Mouse (Mus musculus) monocyte, adult 5-6 weeks (primary cell): Measurements from ENCODE around the gene Srr. TPM values are rescaled to one million over a fixed set of nuclear protein-coding genes. Genes with fewer than 3 reads are reported as not detected.

Source experiments
- ATAC-seq: fragments of 153-309, 156-312 bp; replicated peaks from 2 replicates; pipeline ENCODE4 v1.8.0; 2017; ENCODE audit warnings: mild to moderate bottlenecking; ENCODE audit not compliant: low TSS enrichment, insufficient number of reproducible peaks, severe bottlenecking, poor library complexity, low FRiP score
- total RNA-seq: library from RNA; stranded (forward); fragments of 200-1000, 200-491, 200-594 nt; gene quantifications from 3 replicates; pipeline ENCODE4 v1.2.3, GENCODE M21; 2017

Gene Srr
- 0.75 to 5.8 TPM (median 3.9 TPM) in 3 replicates for total RNA-seq

DNA sequence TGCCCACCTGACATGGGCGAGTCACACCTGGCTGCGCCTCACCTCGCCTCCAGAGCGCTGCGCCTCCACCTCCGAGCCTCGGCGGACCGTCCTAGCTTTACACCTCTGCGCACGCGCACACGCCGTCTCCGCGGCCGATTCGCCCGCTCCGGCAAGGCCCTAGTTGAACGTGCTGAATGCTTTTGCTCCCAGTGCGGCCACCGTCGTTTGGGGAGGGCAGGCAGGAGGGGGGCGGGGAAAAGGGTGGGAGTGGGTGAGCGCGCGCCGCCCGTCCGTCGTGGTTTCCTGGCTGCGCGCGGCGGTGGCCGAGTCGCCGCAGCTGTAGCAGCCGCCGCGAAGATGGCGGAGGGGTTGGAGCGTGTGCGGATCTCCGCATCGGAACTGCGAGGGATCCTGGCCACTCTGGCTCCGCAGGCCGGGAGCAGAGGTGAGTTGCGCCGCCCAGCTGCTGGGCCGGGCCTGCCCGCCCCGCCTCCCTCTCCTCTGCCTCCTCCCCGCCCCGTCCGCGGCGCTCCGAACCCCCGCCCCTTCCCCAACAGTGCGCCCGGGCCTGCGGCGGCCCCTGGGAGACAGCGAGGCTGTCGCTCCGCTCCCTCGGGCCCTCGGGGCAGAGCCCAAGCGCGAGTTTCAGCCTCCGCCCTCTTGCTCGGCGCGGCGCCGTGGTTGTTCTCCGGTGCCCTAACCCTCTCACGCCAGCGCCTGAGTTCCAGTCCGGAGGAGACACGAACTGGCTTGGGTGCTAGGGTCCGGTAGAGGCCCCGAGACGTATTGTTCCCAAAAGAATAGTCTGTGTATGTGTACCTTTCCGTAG lies at the start of gene Srr, which contains the start of gene Smg6:
Srr (minus strand) TSS at position 372 of the 811 bp plus-strand sequence.
Smg6 (plus strand) TSS at position 247 of the 811 bp plus-strand sequence.
- ATAC-seq, result peak; percentile 92

DNA sequence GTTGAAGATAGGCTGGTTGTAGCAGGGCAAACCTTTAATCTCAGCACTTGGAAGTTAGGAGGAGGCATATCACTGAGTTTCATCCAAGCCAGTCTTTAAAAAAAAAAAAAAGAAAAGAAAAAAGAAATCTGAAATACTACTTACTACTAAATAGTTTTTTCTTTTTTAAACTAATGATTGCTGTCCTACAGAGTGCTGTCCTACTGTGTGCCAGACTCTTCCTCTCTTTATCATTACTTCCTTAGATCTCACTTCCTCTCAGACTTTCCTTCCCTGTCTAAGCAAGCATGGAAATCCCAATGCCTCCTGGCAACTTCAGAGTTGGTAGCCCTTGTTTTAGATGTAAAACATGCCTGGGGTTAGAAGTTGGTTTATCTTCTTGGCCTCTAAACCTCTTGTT lies 48.9 kb upstream of the Srr start:
- no peak for ATAC-seq

DNA sequence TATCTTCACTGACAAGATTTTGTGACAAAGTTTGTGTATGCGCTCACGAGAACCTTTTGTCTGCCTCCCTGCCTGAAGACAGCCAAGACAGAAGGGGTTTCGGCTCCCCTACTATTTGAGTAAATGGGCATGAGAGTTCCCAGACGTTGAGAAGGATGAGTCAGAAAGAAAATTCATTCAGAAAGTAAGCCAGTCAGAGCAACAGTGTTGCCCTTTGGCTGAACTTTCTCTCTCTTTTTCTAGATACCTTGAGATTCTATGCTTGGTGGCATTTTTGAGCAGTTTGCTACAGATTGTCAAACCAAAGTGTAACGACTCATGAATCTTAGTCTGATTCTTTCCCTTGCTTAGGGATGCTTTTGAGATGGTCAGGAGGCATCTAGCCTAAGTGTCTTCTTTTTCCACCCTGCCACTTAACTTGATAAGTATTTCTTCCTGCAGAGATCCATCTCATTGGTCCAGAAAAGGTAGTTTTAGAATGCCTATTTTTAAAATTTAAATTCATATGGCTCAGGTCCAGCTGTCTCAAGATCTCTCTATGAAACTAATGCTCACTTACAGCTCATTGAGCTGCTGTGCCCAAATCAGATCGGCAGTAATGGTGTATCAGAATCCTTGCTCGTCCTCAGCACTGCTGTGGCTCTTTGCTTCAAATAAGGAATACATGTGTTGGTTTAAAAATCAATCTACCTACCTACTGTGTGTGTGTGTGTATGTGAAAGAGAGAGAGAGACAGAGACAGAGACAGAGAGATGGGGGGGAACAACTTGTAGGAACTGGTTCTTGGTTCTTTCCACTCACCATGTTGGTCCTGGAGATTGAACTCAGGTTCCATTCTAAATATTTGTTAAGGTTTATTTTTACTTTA lies 47.8 kb upstream of the Srr start:
- no peak for ATAC-seq

DNA sequence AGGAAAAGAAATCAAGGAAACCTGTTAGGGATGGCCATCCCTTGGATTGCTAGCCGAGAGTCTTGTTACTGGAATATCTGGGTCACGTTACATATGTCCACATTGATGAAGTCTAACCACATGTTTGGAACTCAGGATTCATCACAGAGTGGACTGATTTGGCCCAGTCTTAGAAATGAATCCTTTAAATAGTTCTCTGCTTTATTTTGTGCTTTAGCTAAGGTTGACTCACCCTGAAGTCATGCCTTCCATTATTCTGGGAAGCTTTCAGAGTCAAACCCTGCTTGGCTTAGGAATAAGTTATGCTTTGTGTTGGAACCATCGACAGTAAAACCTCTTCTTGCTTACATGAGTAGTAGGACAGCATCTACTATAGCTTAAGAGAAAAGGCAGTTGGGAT lies 39.8 kb upstream of the Srr start:
- ATAC-seq, result no peak

DNA sequence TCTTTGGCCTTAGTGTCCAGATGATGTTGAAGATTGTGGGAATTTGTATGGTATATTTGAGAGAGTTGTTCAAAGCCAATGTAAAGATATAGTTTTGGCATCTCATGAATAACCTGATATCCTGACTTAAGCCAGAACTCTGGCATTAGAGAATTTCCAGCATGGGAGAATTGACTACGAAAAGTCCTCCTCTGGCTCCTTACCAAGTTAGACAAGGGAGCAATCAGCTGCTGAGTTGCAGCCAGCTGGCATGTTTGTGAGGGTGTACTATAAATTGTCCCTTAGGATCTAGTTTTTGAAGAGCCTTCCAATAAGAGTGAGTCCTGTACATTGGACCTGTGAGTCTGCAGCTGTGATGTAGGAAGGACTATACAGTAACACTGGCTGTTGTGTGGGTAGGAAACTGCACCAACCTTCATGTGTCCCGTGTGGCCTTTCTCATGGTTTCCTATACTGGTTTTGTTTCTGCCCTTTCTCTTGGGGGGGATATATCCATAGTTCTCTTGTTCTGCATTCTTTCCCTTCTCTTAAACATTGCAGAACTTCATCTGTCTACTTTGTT lies 37.2 kb upstream of the Srr start:
- ATAC-seq, result no peak

DNA sequence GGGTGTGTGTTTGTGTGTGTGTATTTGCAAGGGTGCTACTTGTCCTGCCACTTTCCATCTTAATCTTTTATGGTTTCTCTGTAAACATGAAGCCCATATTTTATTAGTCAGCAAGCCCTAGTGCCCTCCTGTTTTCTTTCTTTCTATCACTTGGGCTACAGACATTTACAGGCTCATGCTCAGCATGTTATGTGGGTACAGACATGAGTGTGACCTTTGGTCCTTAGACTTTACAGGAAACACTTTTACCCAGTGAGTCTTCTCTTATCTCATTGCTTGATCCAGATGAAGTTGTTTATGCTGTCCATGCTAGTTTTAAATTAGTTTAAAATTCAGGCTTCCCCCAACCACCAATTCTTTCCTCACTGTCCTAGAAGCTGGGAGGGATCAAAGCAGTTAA lies 36.2 kb upstream of the Srr start:
- no peak for ATAC-seq

DNA sequence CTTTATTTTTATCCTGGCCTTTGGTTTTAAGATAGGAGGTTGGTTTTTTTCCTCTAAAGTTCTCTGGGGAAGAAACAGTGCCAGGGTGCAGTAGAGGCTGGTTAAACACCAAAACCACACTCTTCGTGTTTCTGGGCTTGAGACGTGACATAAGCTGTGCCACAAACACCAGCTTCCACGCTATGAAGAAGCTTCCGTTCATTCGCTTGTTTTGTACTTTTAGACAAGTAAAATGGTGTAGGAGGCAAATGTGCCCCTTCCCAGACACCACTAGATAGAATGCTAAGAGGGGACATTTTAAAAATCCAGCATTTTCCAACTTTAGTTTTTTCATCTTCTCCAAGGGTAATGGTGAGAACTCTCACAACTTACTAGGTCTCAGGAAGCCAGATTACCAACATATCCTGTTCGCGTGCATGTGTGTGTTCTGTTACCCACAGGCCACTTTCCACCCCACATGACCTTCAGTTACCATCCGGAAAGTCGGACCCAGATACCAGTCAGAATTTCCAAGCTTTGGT lies 34.3 kb upstream of the Srr start:
- 0 out of 2 replicates have a peak, but pooled peaks have one; percentile 27 for ATAC-seq

DNA sequence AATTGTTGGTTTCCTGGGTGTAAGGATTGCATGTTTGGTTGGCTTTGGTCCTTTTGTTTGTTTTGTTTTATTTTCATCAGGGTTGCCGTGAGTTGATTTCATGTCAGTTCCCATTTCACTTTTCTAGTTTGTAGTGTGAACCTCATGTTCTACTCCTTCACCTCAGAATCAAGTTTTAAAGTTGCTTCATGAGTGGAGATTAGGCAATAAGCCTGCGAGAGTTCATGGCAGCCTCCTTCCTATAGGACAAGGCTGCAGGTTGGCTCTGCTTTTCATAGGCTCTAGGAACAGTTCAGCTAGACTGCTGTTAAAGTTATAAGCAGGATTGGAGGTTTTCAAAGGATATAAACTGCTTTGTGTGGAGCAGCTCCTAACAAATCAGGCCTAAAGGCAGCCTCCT lies 33.8 kb upstream of the Srr start:
- no peak for ATAC-seq

DNA sequence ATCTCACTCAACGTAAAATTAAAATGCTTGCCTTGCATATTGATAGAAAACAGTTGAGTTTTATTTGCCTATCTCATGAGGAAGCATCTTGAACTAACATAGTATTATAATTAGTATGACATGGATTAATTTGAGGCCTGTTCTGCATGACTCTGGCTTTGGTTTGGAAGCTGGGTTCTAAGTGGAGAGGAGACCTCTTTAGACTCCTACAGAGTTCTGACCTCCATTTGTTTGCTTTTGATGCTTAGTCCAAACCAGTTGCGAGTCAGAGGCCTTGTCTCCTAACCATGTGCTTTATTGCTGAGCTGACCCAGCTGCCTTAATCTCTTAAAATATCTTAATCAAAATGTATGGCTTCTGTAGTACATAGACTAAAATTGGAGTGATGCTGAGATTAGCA lies 31.9 kb upstream of the Srr start:
- no peak for ATAC-seq

DNA sequence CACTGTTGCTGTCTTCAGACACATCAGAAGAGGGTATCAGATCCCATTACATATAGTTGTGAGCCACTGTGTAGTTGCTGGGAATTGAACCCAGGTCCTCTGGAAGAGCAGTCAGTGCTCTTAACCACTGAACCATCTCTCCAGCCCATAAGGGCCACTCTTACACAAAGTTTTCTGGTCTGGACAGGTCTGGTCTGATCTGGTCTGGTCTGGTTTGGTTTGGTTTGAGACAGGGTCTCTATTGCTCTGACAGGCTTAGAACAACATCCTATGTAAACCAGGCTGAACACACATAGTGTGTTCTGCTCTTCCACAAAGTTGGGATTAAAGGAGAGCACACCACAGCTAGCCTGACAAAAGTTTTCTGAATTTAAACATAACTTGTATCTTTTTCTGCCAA lies 30.3 kb upstream of the Srr start:
- ATAC-seq, result no peak

DNA sequence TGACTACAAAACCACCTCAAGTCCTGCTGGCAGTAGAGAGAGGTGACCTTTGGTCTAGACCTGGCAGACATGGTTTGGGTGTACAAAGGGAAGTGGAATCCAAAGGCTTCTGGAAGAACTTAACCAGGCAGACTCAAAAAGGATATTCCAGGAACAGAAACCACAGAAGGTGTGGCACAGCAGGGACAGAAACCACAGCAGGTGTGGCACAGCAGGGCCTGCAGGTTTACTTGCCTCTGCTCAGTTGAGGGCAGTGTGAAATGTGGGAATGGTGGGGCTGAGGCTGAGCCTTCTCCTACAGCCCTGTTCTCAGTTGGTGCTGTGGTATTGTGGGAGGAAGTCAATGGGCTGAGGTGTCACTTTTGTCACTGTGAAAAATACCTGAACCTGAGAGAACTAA lies 29.2 kb upstream of the Srr start:
- ATAC-seq, result no peak

DNA sequence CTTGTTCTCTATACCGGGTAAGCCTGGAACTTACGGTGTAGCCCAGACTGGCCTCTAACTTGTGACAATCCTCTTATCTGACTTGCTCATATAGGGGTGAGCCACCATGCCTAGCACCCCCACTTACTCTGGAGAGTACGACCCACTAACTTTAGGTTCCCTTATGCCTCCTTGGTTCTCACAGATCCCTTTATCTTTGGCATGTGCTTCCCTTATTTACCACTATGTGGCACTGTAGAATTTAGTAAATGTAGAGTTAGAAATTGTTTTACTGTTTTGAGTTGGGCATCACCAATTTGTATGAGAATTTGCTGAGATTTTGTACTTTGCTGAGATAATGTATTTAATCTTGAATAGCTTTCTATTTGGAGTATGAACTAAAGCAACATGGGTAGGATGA lies 20.6 kb upstream of the Srr start:
- no peak for ATAC-seq

DNA sequence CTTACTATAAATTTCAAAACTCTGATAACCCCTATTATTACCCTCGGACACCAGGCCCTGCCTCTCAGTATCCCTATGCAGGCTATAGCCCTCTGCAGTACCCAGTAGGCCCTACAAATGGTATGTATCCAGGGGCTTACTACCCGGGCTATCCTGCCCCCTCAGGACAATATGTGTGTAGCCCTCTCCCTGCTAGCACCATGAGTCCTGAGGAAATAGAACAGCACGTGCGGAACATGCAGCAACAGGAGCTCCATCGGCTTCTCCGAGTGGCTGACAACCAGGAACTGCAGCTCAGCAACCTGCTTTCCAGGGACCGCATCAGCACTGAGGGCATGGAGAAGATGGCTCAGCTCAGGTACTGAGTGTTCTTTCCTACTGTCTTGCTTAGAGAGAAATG lies 4.6 kb upstream of the Srr start:
- ATAC-seq, result no peak

DNA sequence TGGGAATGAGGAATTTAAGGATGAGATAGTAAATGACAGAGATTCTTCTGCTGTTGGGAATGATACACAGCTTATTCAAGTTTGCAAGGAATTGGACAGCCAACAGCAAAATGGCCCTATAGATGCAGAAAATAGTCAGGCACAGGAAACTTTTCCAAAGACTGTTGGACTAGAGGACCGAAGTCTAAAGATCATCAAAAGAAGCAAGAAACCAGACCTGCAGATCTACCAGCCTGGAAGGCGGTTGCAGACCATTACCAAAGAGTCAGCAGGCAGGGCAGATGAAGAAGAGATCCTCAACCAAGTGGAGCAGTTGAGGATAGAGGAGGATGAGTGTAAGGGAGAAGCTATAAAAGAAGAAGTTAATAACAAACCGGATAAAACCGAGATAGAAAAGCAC lies 3.4 kb upstream of the Srr start:
- no peak for ATAC-seq

DNA sequence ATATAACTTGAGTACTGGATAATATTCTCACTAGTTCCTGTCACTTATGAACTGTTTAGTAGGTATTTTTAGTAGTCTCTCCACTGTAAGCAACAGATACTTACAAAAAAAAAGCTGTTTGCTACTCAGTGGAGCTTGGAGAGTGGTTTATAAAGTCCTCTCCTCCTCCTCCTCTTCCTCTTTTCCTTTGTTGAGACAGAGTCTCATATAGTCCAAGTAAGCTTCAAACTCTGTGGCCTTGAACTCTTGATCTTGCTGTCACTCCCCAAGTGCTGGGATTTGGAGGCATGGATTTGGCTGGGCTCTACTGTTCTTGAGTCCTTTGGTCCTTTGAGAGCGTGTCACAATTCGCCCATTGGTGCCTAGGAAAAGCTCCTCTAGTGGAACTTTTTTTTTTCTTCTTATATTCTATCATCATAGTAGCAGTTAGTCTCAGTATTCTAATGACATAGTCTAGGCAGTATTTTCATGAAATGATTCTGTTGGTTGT lies 1.5 kb upstream of the Srr start:
- no peak for ATAC-seq

DNA sequence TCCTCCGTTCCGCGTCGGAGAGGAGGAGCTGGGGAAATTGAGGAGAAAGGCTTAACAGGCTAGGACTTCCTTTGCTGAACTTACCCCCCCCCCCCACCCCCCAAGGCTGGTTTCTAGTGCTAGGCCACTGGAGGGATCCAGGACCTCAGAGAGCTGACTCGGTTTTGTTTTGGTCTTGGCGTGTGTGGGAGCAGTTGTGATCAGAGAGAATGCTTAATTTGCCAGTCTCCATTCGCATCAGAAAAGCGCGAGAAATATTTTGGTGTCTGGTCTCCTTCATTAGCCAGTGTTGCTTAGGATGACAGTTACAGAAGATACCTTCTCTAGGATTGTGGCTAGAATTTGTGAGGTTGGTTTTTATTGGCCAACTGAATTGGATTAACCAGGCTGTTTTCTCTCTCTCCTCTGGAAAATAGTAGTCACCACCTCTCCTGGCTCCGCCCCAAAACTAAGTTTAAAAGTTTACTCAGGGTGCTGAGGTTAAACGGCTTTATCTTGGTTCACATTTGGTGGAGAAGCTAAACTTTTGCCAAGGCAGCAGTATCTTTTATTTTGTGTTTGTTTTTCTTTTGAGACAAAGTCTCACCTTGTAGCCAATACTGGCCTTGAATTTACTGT lies 749 bp upstream of the Srr start:
- no peak for ATAC-seq

DNA sequence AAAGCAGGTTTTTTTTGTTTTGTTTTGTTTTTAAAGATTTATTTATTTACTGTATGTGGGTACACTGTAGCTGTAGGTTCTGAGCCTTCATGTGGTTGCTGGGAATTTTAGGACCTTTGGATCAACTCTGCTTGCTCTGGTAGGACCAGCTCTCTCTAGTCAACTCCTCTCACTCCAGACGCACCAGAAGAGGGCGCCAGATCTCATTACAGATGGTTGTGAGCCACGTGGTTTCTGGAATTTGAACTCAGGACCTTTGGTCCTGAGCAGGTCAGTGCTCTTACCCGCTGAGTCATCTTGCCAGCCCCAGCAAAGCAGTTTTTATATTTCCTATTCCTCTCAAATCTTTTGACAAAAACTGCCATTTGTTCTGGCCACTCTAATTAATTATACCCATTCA lies 1.6 kb downstream of the Srr start:
- no peak for ATAC-seq

DNA sequence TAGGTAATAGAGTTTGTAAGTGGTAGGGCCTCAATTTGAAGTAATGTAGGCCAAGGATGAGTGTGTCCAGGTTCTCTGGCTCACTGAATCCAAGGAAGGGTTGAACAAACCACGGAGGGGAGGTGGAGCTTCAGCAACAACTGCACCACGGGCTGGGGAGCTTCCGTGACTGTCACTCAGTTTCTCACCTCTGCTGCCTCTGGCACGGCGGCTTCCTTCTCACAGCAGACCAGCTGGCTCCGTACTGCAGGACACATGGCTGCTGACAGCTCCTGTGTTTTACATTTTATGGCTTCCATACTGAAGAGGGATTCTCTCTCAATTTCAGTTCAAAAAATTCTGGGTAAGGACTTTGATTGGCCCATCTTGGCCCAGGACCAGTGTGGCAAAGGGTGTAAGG lies 6.5 kb downstream of the Srr start:
- ATAC-seq, result no peak

DNA sequence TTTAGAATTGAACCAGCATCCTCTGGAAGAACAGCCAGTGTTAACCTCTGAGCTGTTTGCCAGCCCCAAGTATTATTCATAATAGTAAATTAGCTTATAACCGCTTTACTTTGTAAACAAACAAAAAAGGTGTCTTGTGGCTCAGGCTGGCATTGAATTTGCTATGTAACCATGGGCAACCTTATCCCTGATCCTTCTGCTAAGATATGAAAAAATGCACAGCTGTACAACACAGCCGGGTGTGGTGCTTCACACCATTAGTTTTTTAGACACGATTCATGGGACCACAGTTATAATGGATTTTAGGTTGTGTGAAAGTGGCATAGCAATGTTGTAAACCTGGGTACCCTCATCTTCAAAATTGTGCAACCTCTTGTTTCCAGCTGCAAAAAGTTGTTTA lies 13.3 kb downstream of the Srr start:
- no peak for ATAC-seq
